Mouse (Mus musculus) gastrocnemius, postnatal 25 days (tissue): ENCODE data around the gene Nckap1l. TPM values are rescaled to one million over a fixed set of nuclear protein-coding genes. Genes with fewer than 3 reads are reported as not detected.
A peak's percentile ranks its signal among the peaks of the same experiment; 100 is the strongest.
"Not testable (repeated sequence)": the region's sequence is repeated elsewhere in the genome, so short reads cannot be mapped to it uniquely, and the experiment has no call there.

Source experiments
- DNase-seq: peaks from one replicate; pipeline ENCODE4 v3.0.0; 2022
- long read RNA-seq, 2 experiments: library from polyadenylated mRNA; stranded (forward); transcript quantifications; one replicate each; pipeline ENCODE4 v2.0.0; 2021
- total RNA-seq, 2 experiments: library from RNA; stranded (reverse); gene quantifications; 1 replicate in 1 of 2; 2 replicates in 1 of 2; pipeline ENCODE4 v1.2.3; 2021

Nckap1l gene
- total RNA-seq, result 1 to 10 TPM; 1.2 to 1.3 TPM
- long read RNA-seq, experiment 1, result 0 reads
- long read RNA-seq, experiment 2, full-length matches to known transcripts, result 1 of 1 reads
- long read RNA-seq, experiment 2, partial matches to known transcripts, result 0 of 1 reads
- long read RNA-seq, experiment 2, other reads (novel, unspliced or antisense), result 0 of 1 reads

DNA sequence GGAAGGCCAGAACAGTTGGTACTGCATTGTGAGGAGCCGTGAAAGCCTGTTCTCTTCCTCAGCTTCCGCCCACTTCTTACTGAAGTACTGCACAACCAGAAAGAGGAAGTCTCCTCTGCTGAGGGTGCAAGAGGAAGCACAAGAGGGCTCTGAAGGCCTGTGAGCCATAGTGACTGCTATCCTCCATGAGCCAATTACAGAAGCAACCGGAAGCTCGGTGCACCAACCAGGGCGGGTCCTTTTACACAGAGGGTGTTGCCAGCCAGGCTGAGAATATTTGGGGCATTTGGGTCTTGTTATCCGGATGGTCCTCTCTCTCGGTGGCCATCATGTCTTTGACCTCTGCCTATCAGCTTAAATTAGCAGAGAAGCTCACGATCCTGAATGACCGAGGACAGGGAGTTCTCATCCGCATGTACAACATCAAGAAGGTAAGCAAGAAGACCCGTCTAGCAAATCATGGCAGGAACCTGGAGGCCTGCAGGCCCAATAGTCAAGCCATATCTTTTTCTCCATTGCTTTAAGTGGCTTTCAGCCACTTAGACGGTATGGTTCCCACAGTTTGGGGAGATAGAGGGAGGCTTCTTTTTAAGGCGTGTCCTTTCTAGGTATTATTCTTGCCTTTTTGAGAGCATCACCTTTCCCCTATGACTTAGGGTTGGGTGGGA, at the start of gene Nckap1l:
Gene Nckap1l (plus strand): TSS at position 244 of the 668 bp plus-strand sequence.
- peak; percentile 46 for DNase-seq

DNA sequence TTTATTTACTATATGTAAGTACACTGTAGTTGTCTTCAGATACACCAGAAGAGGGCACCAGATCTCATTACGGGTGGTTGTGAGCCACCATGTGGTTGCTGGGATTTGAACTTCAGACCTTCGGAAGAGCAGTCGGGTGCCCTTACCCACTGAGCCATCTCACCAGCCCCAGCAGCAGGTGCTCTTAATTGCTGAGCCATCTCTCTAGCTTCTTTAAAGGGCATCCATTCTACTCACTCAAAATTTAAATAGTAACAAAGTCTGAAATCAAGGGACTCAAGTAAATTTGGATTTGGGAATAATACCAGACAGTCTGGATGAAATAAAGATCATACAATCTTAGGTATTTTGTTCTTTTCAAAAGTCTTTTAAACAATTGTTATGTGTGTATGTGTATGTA, 48.0 kb upstream of the Nckap1l start:
- DNase-seq, result not testable (repeated sequence)

DNA sequence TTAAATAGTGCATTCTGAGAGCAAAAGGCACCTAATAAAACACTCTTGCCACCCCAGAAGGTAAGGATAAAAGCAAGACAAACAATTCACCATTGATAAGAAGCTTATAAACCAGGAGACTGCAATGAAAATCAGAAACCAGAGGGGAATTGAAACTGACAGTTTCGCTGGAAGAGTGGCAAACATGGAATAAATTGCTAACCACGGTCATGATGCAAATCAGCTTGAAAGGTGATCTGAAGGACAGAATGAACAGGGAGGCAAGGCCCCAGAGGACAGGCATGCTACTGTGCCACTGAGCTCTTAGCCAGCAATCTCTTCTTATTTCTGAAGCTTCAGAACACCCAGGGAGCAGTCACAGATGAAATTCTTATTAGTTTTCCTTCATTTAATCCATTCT, 26.6 kb upstream of the Nckap1l start:
- no peak for DNase-seq

DNA sequence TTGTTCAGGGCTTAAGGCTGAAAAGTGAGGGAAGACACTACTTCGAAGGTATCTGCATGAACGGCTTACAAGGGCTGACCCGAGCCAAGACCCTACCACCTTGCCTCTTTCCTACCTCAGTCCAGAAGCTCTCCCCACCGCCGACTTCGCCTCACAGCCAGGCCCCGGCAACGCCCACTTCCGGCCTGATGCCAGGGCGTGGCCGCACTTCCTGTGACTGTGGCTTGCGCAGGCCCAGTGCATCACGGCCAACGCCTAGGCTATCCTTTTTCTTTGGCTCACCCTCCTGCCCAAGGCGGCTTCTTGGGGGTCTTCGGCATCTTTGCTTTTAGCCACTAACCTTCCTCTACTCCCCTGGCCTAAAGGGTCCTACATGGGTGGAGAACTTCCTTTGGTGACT, 23.4 kb upstream of the Nckap1l start, which contains the start of gene Gtsf1:
Gene Gtsf1 (minus strand): TSS at position 230 of the 400 bp plus-strand sequence.
- DNase-seq, result peak; percentile 4

DNA sequence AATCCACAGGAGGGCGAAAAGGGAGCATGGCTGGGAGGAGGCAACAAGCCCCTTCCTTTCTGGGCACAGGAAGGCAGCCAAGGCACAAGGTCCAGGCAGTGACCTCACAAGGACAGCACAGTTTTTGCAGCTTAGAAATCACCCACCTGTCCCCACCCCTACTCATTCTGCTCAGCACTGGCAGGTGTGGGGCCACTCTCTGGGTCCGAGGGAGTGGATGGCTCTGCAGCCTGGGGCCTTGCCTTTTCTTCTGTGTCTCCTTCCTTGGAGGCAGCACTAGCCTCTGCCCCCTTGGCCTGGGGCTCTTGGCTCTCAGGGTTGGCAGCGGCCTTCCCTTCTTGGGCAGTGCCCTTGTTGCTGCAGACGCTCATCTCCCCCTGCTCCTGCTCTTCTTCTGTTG, 7.6 kb upstream of the Nckap1l start:
- DNase-seq, result not testable (repeated sequence)

DNA sequence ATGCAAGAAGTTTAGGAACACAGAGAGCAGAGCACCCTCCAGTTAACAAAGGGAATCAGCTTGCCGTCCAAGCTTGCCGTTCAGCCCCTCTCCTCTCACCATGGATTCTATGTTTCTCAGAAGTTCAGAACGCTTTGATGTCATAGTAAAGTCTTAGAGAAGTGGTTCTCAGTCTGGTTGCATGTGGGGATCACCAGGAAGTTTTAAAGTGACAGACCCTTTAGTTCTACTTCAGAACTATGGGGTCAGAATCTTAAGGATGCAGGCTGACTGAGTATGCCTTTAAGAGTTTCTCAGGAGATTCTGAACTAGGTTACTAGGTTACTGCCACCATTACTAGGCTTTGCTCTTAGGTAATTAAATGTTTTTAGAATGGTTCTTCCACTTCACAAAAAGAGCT, 5.2 kb upstream of the Nckap1l start, which contains the start of gene Gtsf2:
Gene Gtsf2 (minus strand): TSS at position 101 of the 400 bp plus-strand sequence.
- no peak for DNase-seq

DNA sequence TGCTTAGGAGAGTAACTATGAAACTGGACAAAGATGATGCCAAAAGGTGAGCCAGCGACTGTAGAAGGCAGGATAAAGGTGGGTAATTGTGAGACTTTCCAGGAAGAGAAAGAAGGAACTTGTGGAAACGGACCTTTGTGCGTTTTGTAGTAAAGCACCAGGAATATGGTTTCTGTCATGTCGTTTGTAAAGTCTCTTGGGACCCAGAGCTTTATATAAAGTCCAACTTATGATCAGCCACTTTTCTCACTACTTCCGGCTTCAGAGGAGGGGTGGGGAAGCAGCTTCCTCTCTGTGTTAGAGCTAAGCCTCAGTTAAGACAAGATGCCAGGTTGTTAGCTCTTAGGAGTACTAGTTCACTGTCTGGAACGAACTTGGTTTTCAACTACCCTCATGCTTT, 855 bp downstream of the Nckap1l start:
- no peak for DNase-seq

DNA sequence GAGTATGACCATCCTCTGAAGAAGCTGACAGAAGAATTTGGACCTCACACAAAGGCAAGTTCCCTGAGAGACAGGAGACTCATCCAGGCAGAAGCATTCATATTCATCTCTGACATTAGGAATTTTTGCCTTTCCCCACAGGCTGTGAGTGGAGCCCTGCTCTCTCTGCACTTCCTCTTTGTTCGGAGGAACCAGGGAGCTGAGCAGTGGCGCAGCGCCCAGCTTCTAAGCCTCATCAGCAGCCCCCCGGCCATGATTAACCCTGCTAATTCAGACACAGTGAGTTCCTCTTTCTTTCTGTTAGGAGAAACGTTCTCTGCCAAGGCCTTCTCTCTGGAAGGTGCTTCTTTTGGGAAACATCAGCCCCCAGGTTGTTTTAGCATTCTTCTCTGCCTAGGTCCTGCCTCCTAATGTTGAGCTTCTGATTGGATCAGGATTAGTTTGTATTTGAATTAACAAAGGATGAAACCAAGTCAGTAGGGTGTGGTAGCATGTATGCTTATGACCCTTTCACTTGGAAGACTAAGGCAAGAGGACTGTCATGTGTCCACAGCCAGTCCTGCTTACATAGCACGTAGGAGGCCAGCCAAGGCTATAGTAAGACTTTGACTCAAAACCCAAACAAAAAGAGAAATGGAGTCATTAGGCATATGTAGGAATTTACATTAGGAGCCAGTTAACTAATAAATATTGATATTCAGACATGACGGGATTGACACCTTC, 9.1 kb downstream of the Nckap1l start:
- peak; percentile 19 for DNase-seq

DNA sequence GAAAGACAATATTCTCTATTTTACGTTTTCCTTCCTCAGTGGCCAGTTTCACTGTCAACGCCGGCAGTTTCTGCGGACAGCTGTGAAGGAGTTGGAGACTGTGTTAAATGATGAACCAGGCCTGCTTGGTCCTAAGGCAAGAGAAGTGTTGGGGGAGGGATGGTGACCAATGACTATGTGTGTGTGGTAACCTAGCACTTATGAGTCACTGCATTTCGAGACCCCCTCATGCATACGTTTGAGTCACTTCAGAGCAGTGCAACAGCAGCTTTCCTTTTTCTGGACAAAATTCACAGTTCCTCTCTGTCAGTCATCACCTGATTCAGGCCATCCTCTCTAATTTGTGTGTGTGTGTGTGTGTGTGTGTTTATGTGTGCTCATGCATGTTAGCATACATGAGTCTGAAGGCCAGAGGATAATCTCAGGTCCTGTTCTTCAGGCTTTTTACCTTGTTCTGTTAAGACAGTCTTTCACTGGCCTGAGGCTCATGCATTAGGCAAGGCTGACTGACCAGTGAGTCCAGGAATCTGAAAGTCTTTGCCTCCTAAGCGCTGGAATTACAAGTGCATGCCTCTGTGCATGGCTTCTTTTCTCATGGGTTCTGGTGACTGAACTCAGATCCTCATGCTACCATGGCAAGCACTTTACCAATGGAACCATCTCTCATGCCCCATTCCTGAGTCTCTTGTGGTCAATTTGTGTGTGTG, 18.0 kb downstream of the Nckap1l start:
- no peak for DNase-seq

DNA sequence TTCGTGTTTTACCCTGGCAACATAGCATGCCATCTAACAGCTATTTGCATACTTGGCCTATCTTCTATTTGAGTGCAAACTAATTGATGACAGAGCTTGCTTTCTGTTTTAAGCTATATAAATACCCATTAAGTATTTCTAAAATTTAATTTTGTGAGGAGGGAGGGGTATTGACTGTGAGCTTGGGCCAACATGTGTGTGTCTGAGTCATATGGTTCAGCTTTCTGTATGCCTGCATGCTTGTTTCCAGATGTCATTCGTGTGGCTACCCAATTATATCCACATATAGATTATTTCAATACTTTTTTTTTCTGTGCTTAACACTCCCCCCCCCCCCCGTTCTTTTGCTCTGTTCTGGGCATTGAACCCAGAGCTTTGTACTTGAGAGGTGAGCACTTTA, 18.7 kb downstream of the Nckap1l start:
- DNase-seq, result no peak

DNA sequence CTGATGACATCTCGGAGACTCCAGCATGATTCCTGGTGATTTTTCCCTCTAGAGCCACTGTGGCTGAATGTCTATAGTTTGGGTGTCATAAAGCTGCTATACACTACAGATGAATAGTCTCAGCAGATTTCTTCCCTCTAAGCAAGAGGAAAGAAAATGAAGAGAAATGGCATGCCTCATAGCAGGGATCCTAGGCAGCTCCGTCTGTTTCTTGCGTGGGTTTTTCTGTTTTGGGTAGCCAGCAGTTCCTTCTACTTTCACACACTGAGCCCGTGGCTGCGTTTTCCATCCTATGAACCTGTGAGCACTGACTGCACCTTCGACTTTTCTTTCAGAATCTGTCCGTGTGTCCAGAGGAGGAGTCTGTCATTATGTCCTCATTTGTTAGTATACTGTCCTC, 19.6 kb downstream of the Nckap1l start:
- no peak for DNase-seq

DNA sequence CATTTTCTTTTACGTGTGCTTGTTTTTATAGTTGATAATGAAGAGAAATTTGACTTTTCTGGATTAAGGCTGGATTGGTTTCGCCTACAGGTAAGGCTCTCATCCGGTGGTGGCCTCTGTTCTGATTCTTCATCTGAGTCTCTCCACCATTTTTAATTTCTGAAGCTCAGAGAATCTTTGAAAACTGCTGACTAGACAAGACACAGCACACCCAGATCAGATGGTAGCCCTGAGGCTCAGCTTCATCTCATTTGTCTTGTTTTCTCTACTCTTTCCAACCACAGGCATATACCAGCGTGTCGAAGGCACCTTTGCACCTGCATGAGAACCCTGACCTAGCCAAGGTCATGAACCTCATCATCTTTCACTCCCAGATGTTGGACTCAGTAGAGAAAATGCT, 20.2 kb downstream of the Nckap1l start:
- no peak for DNase-seq

DNA sequence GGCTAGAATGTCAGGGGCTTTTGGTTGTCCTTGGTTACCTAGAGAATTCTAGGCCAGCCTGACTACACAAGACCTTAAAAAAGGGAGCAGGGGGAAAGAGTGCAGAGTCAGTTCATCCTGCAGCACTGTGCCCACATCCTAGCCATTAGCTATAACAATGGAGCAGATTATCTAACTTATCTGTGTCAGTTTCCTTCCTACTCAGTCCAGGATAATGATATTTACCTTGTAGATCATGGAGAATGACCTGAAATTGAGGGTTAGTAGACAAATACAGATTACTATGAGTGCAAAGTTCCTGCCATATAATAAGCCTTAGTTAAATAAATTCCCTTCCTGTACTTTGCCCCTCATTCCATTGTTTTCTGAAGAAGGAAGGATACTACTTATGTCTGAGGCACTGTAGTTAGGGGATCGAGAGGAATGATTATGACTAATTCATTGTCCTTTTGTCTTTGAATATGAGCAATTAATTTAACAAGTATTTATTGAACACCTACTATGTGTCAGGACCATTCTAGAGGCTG, 25.5 kb downstream of the Nckap1l start:
- no peak for DNase-seq

DNA sequence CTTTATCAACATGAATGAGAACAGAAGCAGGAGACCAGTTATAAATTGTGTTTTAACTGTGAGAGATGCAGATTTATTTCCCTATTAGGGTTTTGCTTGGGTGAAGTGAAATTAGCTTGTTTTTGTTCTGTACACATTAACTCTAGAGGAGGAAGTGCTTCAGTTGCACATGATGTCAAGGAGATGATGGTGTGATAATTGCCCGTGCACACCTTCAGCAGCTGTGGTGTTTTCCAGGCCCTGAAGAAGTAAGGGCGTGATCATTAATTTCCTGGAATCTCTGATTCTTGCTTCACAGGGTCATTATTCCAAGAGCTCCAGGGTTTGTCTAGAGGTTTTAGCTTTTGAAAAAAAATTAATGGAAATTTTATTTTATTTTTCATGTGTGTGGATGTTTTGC, 26.5 kb downstream of the Nckap1l start:
- DNase-seq, result no peak

DNA sequence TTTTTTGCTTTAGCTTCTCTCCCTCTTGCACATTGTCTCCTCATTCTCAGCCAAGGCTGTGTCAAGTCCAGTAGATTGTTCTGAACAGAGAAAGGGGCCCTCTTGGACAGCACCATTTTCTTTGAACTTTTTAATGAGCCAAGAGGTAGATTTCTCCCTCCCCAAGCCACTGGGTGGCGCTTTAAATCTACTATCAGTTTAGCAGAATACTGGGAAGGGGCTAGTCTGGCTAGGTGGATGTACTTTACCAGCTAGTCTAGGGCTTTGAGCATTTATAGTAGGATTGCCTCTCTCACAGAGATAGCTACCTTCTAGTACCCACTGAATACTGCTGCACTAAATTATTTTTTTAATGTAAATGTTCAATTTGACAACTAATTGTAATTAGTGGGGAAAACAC, 28.9 kb downstream of the Nckap1l start:
- no peak for DNase-seq

DNA sequence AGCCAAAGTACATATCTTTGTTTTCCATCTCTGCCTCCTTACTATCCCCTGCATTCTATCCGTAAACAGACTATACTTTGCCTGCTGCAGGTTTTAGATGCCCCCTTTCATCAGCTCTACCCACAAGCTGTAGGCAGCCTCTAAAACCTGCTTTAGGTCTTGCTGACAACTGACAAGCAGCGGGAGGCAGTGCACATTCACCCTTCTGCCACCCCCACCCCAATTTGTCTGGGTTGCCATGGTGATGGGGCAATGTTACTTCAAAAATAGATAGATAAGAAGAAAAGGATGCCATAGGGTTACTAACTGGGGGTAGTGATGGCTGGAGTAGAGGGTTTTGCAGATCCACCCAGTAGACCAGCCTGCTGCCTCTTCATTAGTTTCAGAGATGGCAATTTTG, 30.9 kb downstream of the Nckap1l start:
- DNase-seq, result no peak

DNA sequence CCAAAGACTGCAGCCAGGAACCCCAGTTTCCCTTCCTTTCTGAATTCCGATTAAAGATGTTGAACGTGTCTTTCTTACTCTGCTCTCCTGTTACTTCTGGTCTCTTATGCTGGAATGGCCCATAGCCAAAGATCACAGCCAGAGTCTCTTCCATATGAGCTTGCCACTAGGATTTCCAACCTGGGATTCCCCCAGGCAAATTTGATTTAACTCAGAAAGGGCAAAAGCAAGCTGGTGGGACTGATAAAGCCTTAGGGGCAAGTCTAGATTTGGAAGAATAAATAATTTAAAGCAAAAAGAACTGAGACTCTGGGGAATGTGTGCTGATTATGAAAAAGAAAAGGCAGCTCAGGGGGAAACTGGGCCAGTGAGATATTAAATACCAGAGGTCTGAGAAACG, 31.5 kb downstream of the Nckap1l start:
- DNase-seq, result no peak

DNA sequence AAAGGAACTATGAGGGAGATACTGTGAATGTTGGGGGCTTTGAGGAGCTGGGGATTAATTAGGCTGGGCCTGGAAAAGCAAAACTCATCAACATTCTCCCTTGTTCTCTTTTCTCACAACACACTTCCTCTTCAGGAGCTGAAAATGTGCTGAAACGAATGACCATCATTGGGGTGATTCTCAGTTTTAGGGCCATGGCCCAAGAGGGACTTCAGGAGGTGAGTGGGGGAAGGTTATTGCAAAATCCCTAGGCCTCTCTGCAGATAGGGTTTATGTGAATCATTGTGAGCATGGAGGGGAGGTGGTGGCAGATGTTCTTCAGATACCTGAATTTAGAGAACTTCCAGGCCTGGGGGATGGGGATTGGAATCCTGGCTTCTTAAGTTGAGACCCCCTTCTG, 33.1 kb downstream of the Nckap1l start:
- no peak for DNase-seq

DNA sequence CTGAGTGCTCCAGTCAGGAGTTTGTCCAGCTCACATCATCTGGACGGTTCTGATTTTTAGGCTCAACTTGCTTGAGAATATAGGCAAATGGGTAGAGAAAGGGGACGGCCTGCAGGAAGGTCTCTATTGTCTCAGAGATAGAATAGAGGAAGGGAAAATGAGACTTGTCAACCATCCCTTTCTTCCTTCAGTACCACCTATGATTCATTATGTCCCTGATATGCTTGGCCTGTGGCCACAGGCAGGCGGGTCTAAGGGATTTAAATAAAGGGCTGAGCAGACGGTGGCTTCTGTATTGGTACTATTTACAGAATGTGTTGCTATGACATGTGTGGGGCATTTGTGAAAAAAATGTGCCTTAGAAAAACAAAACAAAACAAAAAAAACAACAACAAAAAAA, 34.7 kb downstream of the Nckap1l start:
- DNase-seq, result no peak

DNA sequence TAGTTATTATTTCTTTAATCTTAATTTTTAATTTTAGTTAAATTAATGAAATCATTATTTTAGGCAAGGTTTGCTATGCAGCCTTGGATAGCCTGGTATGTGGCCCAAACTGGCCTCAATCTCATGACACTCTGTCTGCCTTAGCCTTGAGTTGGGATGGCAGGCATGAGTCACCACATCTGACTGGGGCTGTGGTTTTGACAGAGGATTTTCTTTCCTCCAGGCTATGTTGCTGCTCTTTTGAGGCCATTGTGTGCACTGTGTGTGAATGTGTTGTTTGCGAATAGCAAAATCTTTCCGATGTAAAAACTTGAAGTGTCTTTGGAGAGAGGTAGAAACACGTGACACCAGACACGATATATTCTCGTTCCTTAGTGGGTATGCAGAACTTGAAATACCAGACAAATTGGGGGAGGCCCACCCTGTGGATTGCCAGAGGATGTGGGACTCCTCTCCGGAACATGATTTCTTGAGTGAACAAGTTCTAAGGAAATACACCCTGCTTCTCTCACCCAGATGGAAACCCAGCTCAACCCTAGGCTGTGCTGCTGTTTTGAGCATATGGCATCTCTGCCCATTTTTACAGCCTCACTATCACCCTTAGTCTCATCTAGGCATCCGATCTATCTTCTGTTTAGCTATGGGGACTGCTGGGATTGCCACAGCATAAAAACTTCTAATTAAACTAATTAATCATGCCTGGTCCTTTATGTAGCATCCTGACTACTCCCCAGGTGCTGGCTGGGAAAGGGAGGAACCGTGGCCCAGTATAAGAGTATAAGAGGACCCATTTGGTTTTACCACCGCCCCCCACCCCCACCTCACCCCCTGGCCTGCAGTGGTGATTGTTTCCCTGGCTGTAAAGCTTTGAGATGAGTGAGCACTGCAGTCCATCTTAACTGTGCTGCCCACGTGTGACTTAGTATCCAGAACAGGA, 42.9 kb downstream of the Nckap1l start:
- DNase-seq, result no peak

DNA sequence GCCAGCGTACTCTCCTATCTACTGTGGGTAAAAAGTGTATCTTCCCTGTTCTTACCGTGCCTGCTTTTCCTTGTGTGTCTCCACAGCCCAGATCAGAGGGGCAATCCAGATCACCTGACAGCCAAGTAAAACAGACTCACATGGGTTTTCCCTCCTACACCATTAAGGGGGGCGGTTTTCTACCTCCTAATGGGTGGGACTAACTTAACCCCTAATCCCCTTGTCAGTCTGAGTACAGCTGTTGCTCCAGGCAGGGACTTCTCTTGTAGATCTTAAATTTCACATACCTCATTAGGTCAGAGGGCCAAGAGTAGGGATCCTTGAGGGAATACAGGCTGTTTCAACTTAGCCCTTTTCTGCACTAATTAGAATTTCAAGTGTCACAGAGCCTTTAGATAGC, 44.6 kb downstream of the Nckap1l start:
- no peak for DNase-seq
